Mouse (Mus musculus) liver, embryonic 15.5 days (tissue): ENCODE measurements around the gene Gabrb1. TPM values are rescaled to one million over a fixed set of nuclear protein-coding genes. Genes with fewer than 3 reads are reported as not detected.
"Not testable (repeated sequence)": the region's sequence is repeated elsewhere in the genome, so short reads cannot be mapped to it uniquely, and the experiment has no call there.

Experiments used
- ATAC-seq: fragments of 200-750 bp; cut with Nextera tagmentation; 2 replicates; pipeline ENCODE4 v1.8.0; 2017; ENCODE audit warnings: moderate number of reproducible peaks, mild to moderate bottlenecking, moderate library complexity; ENCODE audit not compliant: insufficient read depth
- H3K27ac ChIP-seq: fragments of 300-500 bp; sonication (generic); replicated peaks from 2 replicates; pipeline ENCODE4 v1.5.1; 2015; ENCODE audit warnings: mild to moderate bottlenecking, inconsistent platforms
- H3K27me3 ChIP-seq: fragments of 300-500 bp; sonication (generic); 2 replicates; pipeline ENCODE4 v1.6.1; 2015; ENCODE audit warnings: mild to moderate bottlenecking, inconsistent platforms
- H3K36me3 ChIP-seq: fragments of 300-500 bp; sonication (generic); replicated peaks from 2 replicates; pipeline ENCODE4 v1.6.1; 2015; ENCODE audit warnings: moderate library complexity, mild to moderate bottlenecking, inconsistent platforms
- H3K4me1 ChIP-seq: fragments of 300-500 bp; sonication (generic); replicated peaks from 2 replicates; pipeline ENCODE4 v1.6.1; 2015; ENCODE audit warnings: inconsistent platforms
- H3K4me2 ChIP-seq: fragments of 300-500 bp; sonication (generic); 2 replicates; pipeline ENCODE4 v1.6.1; 2015; ENCODE audit warnings: moderate library complexity, mild to moderate bottlenecking, inconsistent platforms
- H3K4me3 ChIP-seq: fragments of 300-500 bp; sonication (generic); replicated peaks from 2 replicates; pipeline ENCODE4 v1.5.1; 2015; ENCODE audit warnings: mild to moderate bottlenecking, inconsistent platforms
- H3K9ac ChIP-seq: fragments of 300-500 bp; sonication (generic); 2 replicates; pipeline ENCODE4 v1.6.1; 2015; ENCODE audit warnings: moderate library complexity, mild to moderate bottlenecking, inconsistent platforms
- H3K9me3 ChIP-seq: fragments of 300-500 bp; sonication (generic); replicated peaks from 2 replicates; pipeline ENCODE4 v1.6.1; 2016; ENCODE audit warnings: inconsistent platforms
- WGBS: fragments of 180-500 bp; shearing (Covaris S2); methylation state at CpG from one replicate; pipeline ENCODE4 v1.1.7; 2015; ENCODE audit warnings: mixed read lengths; ENCODE audit not compliant: insufficient replicate concordance; 5-methylcytosine and 5-hydroxymethylcytosine counted together
- polyA plus RNA-seq: library from polyadenylated mRNA; unstranded; fragments of >200 nt; fragmentation: Nextera tagmentation; extraction: Ambion mirVana; gene quantifications from 2 replicates; pipeline ENCODE4 v1.2.1, GENCODE M21; 2015

Gene Gabrb1
- polyA plus RNA-seq, 1 experiment from 2014 or later: 0.03 TPM

DNA sequence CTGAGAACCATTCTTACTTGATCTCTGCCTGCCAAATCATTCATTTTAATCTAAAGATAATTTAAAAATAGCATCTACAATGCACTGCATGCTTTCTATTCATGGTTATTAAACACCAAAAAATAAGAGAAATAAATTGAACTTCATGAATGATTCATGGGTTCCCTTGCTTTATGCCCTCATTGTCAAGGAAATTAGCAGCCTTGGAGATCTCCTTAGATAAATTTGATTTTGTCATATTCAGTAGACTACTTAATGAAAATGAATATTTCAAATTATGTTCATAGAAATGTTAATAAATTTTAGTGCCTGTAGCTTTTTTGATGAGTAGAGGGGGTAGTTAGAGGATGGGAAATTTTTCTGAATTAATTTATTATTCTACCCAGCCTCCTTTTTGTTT lies 379.0 kb downstream of the Gabrb1 start:
- Histone ChIP-seq H3K27me3 (no peaks in the 10 kb centered on the region), H3K9ac (no peak overlapping the region), H3K9me3 (no peaks in the 10 kb centered on the region), H3K4me3 (no peak overlapping the region), H3K4me1 (no peaks in the 10 kb centered on the region), H3K4me2 (no peak overlapping the region), H3K27ac (no peak overlapping the region), H3K36me3 (no peaks in the 10 kb centered on the region)
- no peak for ATAC-seq

- 51% methylated on average over 12 of the region's 12 CpGs for WGBS
- H3K4me2 ChIP-seq: peak overlapping the region; percentile 15; the same call in 1 of the 2 replicates
Observed at GRCm38 (mm10) chr5:72043226-72044151, 385.6 kb downstream of the Gabrb1 start.

GRCm38 (mm10) chr5:72046261-72046660 lies 388.3 kb downstream of the Gabrb1 start:
- 51% methylated on average over 2 of the region's 2 CpGs for WGBS
- H3K27me3 ChIP-seq: no peaks in the 10 kb centered on the region

More at GRCm38 (mm10) chr5:72043226-72044151, 385.6 kb downstream of the Gabrb1 start:
- H3K36me3 ChIP-seq: no peaks in the 10 kb centered on the region
- H3K27ac ChIP-seq: no peak overlapping the region
- no peaks in the 10 kb centered on the region for H3K9me3 ChIP-seq
- H3K4me3 ChIP-seq: no peak overlapping the region
- ATAC-seq: no peak
- H3K9ac ChIP-seq: no peak overlapping the region
- no peaks in the 10 kb centered on the region for H3K27me3 ChIP-seq
- no peaks in the 10 kb centered on the region for H3K4me1 ChIP-seq

GRCm38 (mm10) chr5:72064079-72064478 lies 406.2 kb downstream of the Gabrb1 start:
- no peak overlapping the region for H3K9ac ChIP-seq
- WGBS: 27% methylated on average over 1 of the region's 1 CpGs
- H3K9me3 ChIP-seq: no peaks in the 10 kb centered on the region
- no peaks in the 10 kb centered on the region for H3K4me1 ChIP-seq
- H3K27me3 ChIP-seq: no peaks in the 10 kb centered on the region
- H3K4me3 ChIP-seq: no peak overlapping the region
- no peak overlapping the region for H3K4me2 ChIP-seq
- no peak for ATAC-seq
- H3K36me3 ChIP-seq: no peaks in the 10 kb centered on the region
- H3K27ac ChIP-seq: no peak overlapping the region

More at GRCm38 (mm10) chr5:72046261-72046660, 388.3 kb downstream of the Gabrb1 start:
- H3K4me2 ChIP-seq: no peak overlapping the region
- no peaks in the 10 kb centered on the region for H3K4me1 ChIP-seq
- H3K36me3 ChIP-seq: no peaks in the 10 kb centered on the region
- ATAC-seq: no peak
- H3K9ac ChIP-seq: no peak overlapping the region
- H3K4me3 ChIP-seq: no peak overlapping the region
- no peaks in the 10 kb centered on the region for H3K9me3 ChIP-seq
- H3K27ac ChIP-seq: no peak overlapping the region

DNA sequence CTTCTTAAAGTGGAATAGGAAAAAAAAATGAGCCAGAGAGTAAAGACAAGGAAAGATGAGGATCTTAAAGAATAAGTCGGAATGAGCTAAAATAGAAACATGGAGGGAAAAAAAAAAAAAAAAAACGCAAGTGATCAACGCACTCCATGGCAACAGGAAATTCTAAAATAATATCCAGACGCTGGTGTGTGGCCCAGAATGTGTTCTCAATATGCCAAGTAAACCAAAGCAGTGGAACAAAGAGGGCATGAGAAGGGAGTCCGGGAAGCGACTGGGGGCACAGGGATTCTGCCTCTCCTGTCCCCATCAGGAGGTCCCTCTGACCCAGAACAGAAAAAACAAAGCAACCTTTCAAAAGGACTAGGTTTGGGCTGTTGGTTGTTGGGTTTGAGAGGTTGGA lies 410.9 kb downstream of the Gabrb1 start:
- no peak overlapping the region for H3K4me2 ChIP-seq
- no peaks in the 10 kb centered on the region for H3K4me1 ChIP-seq
- ATAC-seq: no peak
- H3K4me3 ChIP-seq: no peak overlapping the region
- no peaks in the 10 kb centered on the region for H3K9me3 ChIP-seq
- no peaks in the 10 kb centered on the region for H3K27me3 ChIP-seq
- H3K27ac ChIP-seq: no peak overlapping the region
- H3K9ac ChIP-seq: no peak overlapping the region
- 72% methylated on average over 6 of the region's 6 CpGs for WGBS
- no peaks in the 10 kb centered on the region for H3K36me3 ChIP-seq

GRCm38 (mm10) chr5:72069398-72069797 lies 411.5 kb downstream of the Gabrb1 start:
- H3K9me3 ChIP-seq, H3K4me1 ChIP-seq, H3K27ac ChIP-seq, H3K36me3 ChIP-seq, ATAC-seq, H3K4me2 ChIP-seq, H3K9ac ChIP-seq, H3K4me3 ChIP-seq, H3K27me3 ChIP-seq: not testable (repeated sequence)
- WGBS: 74% methylated on average over 7 of the region's 7 CpGs

- H3K9ac ChIP-seq: no peak overlapping the region
- 68% methylated on average over 6 of the region's 6 CpGs for WGBS
- H3K9me3 ChIP-seq: no peaks in the 10 kb centered on the region
- H3K4me3 ChIP-seq: no peak overlapping the region
- no peak for ATAC-seq
- no peak overlapping the region for H3K4me2 ChIP-seq
- H3K4me1 ChIP-seq: no peaks in the 10 kb centered on the region
- H3K27ac ChIP-seq: no peak overlapping the region
- no peaks in the 10 kb centered on the region for H3K27me3 ChIP-seq
- H3K36me3 ChIP-seq: no peaks in the 10 kb centered on the region
Observed at GRCm38 (mm10) chr5:72076781-72077180, 418.9 kb downstream of the Gabrb1 start.

GRCm38 (mm10) chr5:72086518-72086917 lies 428.6 kb downstream of the Gabrb1 start:
- ATAC-seq: no peak

DNA sequence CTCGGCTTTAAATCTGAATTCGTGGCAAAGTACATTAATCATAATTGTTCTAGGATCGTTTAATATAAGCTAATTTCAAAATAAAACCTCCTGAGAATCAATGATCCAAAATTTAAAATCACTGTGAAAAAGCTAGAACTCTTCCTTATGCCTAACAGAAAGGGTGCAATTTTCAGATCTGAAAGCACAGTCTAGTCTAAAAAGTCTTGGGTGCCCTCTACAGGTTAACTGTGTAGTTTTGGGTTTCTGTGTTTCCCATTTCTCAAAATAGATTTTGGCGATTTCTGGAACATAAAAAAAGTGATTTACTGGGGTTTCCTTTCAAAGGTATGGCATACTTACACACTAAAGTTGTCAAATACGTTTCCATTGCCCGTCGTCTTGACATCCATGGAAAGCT lies 436.7 kb downstream of the Gabrb1 start:
- H3K4me1 ChIP-seq: no peaks in the 10 kb centered on the region
- H3K27ac ChIP-seq: no peak overlapping the region
- 47% methylated on average over 7 of the region's 7 CpGs for WGBS
- no peak overlapping the region for H3K4me3 ChIP-seq
- no peak for ATAC-seq
- H3K4me2 ChIP-seq: no peak overlapping the region
- no peaks in the 10 kb centered on the region for H3K36me3 ChIP-seq
- H3K9ac ChIP-seq: no peak overlapping the region
- H3K9me3 ChIP-seq: no peaks in the 10 kb centered on the region
- no peaks in the 10 kb centered on the region for H3K27me3 ChIP-seq

More at GRCm38 (mm10) chr5:72086518-72086917, 428.6 kb downstream of the Gabrb1 start:
- H3K9me3 ChIP-seq: no peaks in the 10 kb centered on the region
- H3K4me2 ChIP-seq: no peak overlapping the region
- H3K36me3 ChIP-seq: no peaks in the 10 kb centered on the region
- no peak overlapping the region for H3K27ac ChIP-seq
- no peaks in the 10 kb centered on the region for H3K27me3 ChIP-seq
- no peaks in the 10 kb centered on the region for H3K4me1 ChIP-seq
- 41% methylated on average over 1 of the region's 1 CpGs for WGBS
- no peak overlapping the region for H3K4me3 ChIP-seq
- no peak overlapping the region for H3K9ac ChIP-seq

GRCm38 (mm10) chr5:72095015-72095414 lies 437.1 kb downstream of the Gabrb1 start:
- WGBS: 69% methylated on average over 2 of the region's 2 CpGs

DNA sequence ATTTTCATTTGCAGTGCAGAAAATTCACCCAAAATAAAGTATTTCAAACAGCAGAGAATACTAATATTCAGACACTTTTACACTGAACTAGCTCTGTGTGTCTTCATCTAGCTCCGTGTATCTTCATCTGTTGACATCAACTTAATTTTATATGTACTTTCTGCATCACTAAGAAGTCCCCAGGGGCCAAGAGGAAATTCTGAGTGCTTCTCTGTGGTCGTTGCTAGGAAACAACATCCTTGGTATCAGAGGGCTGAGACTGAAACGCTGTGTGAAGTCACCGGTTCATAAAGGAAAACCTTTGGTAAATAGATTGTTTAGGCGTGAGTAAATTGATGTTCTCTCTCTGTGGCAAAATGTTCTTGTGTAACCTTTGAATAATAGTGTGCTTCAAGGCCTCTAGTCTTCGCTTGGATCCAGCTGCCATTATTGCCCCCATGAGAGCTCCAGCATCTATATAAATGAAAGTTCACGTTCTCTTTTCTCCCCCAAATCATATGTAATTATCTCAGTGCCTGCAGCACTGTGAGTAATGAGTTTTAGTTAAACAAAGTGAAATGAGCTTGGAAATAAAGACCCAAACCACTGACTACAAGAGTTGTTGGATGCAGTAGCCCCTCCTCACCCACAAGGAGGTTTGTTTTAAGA lies 446.5 kb downstream of the Gabrb1 start:
- no peak for ATAC-seq
- Histone ChIP-seq H3K9me3 (no peaks in the 10 kb centered on the region), H3K27me3 (no peaks in the 10 kb centered on the region), H3K27ac (no peak overlapping the region), H3K4me2 (no peak overlapping the region), H3K4me1 (no peaks in the 10 kb centered on the region), H3K36me3 (no peaks in the 10 kb centered on the region), H3K9ac (no peak overlapping the region), H3K4me3 (no peak overlapping the region)
- WGBS: 55% methylated on average over 7 of the region's 7 CpGs

More at GRCm38 (mm10) chr5:72095015-72095414, 437.1 kb downstream of the Gabrb1 start:
- H3K4me2 ChIP-seq: no peak overlapping the region
- H3K27me3 ChIP-seq: no peaks in the 10 kb centered on the region
- ATAC-seq: no peak
- no peaks in the 10 kb centered on the region for H3K36me3 ChIP-seq
- H3K9ac ChIP-seq: no peak overlapping the region
- H3K27ac ChIP-seq: no peak overlapping the region
- H3K4me3 ChIP-seq: no peak overlapping the region
- no peaks in the 10 kb centered on the region for H3K9me3 ChIP-seq
- H3K4me1 ChIP-seq: no peaks in the 10 kb centered on the region
